Mouse (Mus musculus) liver, embryonic 16.5 days (tissue): ENCODE data around the gene Syne2. TPM values are rescaled to one million over a fixed set of nuclear protein-coding genes. Genes with fewer than 3 reads are reported as not detected.

Source experiments
- ATAC-seq: fragments of 200-750 bp; cut with Nextera tagmentation; 2 replicates; pipeline ENCODE4 v1.8.0; 2017; ENCODE audit warnings: low read depth, mild to moderate bottlenecking, moderate number of reproducible peaks, moderate library complexity
- H3K27ac ChIP-seq: fragments of 300-500 bp; sonication (generic); 2 replicates; pipeline ENCODE4 v1.5.1; 2014; ENCODE audit warnings: mild to moderate bottlenecking, low read length
- H3K27me3 ChIP-seq: fragments of 300-500 bp; sonication (generic); 2 replicates; pipeline ENCODE4 v1.6.1; 2014; ENCODE audit warnings: low read depth, low read length, mixed read lengths; ENCODE audit not compliant: control insufficient read depth, insufficient read depth
- H3K36me3 ChIP-seq: fragments of 300-500 bp; sonication (generic); 2 replicates; pipeline ENCODE4 v1.6.1; 2014; ENCODE audit warnings: mild to moderate bottlenecking; ENCODE audit not compliant: control insufficient read depth, insufficient read depth
- H3K4me1 ChIP-seq: fragments of 300-500 bp; sonication (generic); 2 replicates; pipeline ENCODE4 v1.6.1; 2014; ENCODE audit warnings: low read depth, low read length, mixed read lengths; ENCODE audit not compliant: control insufficient read depth
- H3K4me2 ChIP-seq: fragments of 300-500 bp; sonication (generic); 2 replicates; pipeline ENCODE4 v1.6.1; 2014; ENCODE audit warnings: low read depth, low read length, mixed read lengths
- H3K4me3 ChIP-seq: fragments of 300-500 bp; sonication (generic); 2 replicates; pipeline ENCODE4 v1.5.1; 2014; ENCODE audit warnings: low read depth, mild to moderate bottlenecking, low read length
- H3K9ac ChIP-seq: fragments of 300-500 bp; sonication (generic); 2 replicates; pipeline ENCODE4 v1.6.1; 2014; ENCODE audit warnings: low read depth, low read length
- H3K9me3 ChIP-seq: fragments of 300-500 bp; sonication (generic); replicated peaks from 2 replicates; pipeline ENCODE4 v1.6.1; 2016; ENCODE audit warnings: low read length; ENCODE audit not compliant: control insufficient read depth
- WGBS: fragments of 180-500 bp; shearing (Covaris S2); extraction: QIAGEN DNeasy Blood & Tissue Kit; methylation state at CpG from one replicate; pipeline ENCODE4 v1.1.7; 2014; ENCODE audit not compliant: insufficient replicate concordance; 5-methylcytosine and 5-hydroxymethylcytosine counted together
- polyA plus RNA-seq: library from polyadenylated mRNA; unstranded; fragments of >200 nt; fragmentation: Nextera tagmentation; extraction: Ambion mirVana; gene quantifications from 2 replicates; pipeline ENCODE4 v1.2.1, GENCODE M21; 2015

The Syne2 gene
- polyA plus RNA-seq, 1 experiment from 2014 or later: 6.1 TPM

DNA sequence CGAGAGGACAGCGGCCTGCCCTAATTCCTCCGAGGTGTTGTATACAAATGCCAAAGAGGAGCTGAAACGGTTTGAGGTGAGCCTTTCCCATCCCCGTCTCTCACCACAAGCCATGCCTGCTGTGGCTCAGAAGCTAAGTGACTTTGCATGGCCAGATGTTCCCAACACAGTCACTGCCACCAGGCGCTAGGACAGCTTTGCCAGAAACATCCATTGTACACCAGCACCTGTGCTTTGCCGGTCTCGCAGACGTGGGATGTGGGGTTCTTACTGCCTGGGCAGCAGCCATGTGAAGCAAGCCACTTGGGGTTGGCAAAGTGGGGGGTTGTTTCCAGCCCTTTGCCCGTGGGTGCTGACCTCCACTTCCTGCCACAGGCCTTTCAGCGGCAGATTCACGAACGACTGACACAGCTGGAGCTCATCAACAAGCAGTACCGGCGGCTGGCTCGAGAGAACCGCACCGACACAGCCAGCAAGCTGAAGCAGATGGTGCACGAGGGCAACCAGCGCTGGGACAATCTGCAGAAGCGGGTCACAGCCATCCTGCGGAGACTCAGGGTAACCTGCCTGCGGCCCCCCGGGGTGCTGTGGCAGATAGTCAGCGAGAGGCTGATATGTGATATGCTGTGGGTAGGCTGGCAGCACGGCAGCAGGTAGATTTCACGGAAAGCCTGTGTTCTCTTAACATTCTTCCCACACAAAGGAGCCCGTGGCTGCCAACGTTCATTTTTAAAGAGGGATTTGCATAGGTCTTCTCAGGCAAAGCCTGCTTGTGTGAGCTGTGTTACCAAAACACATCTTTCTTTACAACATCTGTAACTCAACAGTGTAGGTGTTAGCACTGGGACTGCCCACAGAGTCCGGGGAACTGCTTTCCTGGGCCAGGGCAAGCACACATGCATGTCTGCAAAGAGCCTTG lies 277.4 kb downstream of the Syne2 start:
- Histone ChIP-seq H3K4me3 (no peak overlapping the region), H3K4me2 (no peak overlapping the region), H3K4me1 (no peaks in the 10 kb centered on the region), H3K9ac (no peak overlapping the region), H3K27ac (no peak overlapping the region), H3K36me3 (no peaks in the 10 kb centered on the region), H3K9me3 (no peaks in the 10 kb centered on the region), H3K27me3 (no peaks in the 10 kb centered on the region)
- WGBS: 59% methylated on average over 30 of the region's 30 CpGs
- no peak for ATAC-seq

DNA sequence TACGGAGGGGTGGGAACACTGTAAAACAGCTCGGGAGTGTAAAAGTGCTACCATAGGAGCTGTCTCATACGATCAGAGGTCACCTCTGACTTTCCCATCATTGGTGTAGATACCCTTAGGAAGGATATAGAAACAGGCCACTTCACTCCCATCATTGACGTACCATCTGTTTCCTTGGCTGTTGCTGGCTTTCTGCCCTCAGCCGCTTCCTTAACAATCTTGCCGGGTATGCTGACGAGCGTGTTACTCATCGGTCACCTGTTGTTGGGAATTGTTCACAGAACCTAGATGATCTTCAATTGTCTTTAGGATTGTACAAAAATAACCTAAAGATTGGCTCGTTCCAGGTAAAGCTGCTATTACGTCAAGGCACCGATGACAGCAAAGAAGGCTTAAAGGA lies 284.7 kb downstream of the Syne2 start:
- no peak overlapping the region for H3K9ac ChIP-seq
- no peaks in the 10 kb centered on the region for H3K27me3 ChIP-seq
- H3K4me2 ChIP-seq: no peak overlapping the region
- 77% methylated on average over 12 of the region's 12 CpGs for WGBS
- no peak for ATAC-seq
- H3K4me1 ChIP-seq: no peaks in the 10 kb centered on the region
- no peak overlapping the region for H3K27ac ChIP-seq
- H3K9me3 ChIP-seq: no peaks in the 10 kb centered on the region
- no peaks in the 10 kb centered on the region for H3K36me3 ChIP-seq
- no peak overlapping the region for H3K4me3 ChIP-seq

DNA sequence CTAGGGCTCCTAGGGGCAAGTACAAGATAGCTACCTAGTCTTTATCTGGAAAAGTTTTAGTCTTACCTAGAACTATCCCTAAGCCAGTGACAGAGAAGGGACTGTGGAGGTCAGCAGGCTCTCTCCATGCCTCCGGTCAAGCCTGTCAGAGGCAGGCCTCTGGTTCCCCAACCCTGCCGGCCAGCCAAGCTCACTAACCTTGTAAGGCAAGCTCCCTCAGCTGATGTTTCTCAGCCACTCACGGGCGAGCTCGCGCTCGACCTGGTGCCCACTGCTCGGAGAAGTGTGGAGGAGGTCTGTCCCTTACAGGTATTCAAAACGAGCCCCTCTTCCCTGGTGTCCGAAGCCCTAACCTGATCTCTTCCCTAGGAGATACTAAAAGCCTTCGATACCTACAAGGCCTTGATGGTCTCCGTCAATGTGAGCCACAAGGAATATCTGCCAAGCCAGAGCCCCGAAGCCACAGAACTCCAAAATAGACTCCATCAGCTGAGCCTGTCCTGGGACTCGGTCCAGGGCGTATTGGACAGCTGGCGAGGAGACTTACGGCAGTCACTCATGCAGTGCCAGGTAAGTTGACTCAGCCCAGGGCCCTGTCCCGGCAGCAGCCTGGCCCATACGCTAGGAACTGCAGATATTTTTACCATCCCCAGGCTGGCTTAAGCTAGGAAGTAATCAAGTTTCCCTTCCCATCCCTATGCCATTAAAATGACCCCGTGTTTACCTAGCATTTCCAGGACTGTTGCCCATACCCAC lies 286.8 kb downstream of the Syne2 start:
- ATAC-seq: no peak
- H3K27me3 ChIP-seq: no peaks in the 10 kb centered on the region
- no peak overlapping the region for H3K27ac ChIP-seq
- H3K9ac ChIP-seq: no peak overlapping the region
- no peaks in the 10 kb centered on the region for H3K9me3 ChIP-seq
- H3K36me3 ChIP-seq: no peaks in the 10 kb centered on the region
- 76% methylated on average over 20 of the region's 20 CpGs for WGBS
- no peaks in the 10 kb centered on the region for H3K4me1 ChIP-seq
- no peak overlapping the region for H3K4me3 ChIP-seq
- no peak overlapping the region for H3K4me2 ChIP-seq

DNA sequence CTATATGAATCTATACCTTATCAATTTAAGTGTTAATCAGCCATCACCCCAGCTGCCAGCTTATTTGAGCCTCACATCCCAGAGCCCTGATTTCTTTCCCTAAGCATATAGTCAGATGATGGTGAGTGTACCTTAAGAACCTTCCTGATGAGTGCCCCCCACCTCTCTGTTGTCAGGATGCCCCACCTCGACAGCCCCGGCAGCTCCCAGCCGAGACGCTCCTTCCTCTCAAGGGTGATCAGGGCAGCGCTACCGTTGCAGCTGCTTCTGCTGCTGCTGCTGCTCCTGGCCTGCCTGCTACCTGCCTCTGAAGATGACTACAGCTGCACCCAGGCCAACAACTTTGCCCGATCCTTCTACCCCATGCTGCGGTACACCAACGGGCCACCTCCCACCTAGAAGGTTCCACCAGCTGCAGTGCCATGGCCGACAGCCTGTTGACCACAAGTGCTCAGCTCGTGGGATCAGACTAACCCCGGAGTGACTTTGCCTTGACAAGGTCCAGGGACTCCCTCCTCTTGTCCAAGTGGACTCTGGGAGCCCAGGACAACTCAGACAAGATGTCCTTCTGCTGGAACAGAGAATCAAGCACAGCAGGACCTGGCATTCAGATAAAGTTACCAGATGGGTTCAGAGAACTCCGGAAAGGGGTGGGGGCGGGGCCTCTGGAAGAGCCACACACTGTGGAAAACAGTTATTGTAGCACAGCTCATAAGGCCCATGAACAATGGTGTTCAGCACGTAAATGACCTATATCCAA lies 291.9 kb downstream of the Syne2 start:
- Histone ChIP-seq H3K27me3 (no peaks in the 10 kb centered on the region), H3K4me2 (no peak overlapping the region), H3K9me3 (no peaks in the 10 kb centered on the region), H3K4me3 (no peak overlapping the region), H3K27ac (no peak overlapping the region), H3K36me3 (no peaks in the 10 kb centered on the region), H3K9ac (no peak overlapping the region), H3K4me1 (no peaks in the 10 kb centered on the region)
- 72% methylated on average over 15 of the region's 15 CpGs for WGBS
- no peak for ATAC-seq

DNA sequence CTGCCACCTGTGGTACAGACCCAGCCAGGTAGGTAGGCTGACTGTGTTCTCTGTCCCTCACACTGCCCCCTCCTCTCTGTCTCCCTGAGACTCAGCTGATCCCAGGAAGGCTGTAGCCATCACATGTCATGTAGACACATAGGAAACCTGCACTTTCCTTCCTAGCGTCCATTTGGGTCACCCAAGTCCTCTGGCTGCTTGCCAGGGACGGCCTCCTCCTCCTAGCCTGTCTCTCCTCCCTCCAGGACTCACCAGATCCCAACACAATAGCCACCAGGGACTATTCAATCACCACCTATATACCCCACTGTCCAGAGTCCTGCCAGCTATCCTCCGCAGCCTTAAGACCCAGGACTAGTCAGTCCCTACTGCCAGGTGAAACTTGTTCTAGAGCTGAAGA lies 293.1 kb downstream of the Syne2 start:
- 71% methylated on average over 3 of the region's 3 CpGs for WGBS
- H3K27ac ChIP-seq: no peak overlapping the region

DNA sequence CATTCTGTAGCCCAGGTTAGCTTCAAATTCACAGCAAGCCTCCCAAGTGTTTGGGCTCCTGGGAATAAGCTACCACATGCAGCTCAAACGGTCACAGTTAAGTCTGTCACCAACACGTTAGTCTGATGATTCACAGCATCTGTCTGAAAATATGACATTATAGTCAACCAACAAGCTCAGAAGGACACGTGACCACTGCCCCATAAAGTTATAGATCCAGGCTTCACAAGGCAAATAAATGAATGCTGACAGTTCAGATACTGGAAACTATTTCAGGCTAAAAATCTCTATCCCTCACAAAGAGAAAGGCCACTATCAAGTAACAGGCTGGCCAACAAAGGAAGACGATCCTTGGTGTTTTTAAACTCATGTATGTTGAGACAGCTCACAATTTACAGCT lies 298.6 kb downstream of the Syne2 start:
- no peak for ATAC-seq
- Histone ChIP-seq H3K4me3 (no peak overlapping the region), H3K27me3 (no peaks in the 10 kb centered on the region), H3K9ac (no peak overlapping the region), H3K4me2 (no peak overlapping the region), H3K27ac (no peak overlapping the region), H3K9me3 (no peaks in the 10 kb centered on the region), H3K36me3 (no peaks in the 10 kb centered on the region), H3K4me1 (no peaks in the 10 kb centered on the region)
- WGBS: 46% methylated on average over 4 of the region's 4 CpGs

More for the DNA sequence above, 293.1 kb downstream of the Syne2 start:
- H3K27me3 ChIP-seq: no peaks in the 10 kb centered on the region
- no peak for ATAC-seq
- H3K4me2 ChIP-seq: no peak overlapping the region
- H3K4me1 ChIP-seq: no peaks in the 10 kb centered on the region
- H3K9me3 ChIP-seq: no peaks in the 10 kb centered on the region
- no peak overlapping the region for H3K4me3 ChIP-seq
- H3K9ac ChIP-seq: no peak overlapping the region
- H3K36me3 ChIP-seq: no peaks in the 10 kb centered on the region

DNA sequence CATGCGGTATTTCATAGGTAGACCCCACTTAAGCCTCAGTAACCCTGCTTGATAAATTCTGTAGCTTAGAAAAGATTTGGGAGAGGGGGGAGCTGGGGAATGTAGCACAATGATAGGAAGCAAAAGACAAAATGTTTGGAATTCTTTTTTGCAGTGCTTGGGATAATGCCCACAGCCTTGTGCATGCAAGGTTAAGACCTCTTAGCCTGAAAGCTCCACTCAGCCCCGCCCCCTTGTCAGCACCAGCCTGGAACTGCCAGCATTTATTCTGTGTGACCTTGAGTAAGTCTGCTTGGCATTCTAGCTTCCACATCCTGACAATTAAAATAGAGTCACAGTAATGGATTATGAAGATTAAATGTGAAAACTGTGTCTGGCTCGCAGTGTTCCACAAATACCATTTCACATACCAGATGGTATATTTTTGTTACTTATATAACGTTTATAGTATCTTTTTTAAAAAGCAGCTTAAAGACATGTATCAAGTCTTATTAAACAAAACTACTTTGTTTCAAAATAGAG lies 299.8 kb downstream of the Syne2 start:
- Histone ChIP-seq H3K36me3 (no peaks in the 10 kb centered on the region), H3K4me1 (no peaks in the 10 kb centered on the region), H3K27me3 (no peaks in the 10 kb centered on the region), H3K4me2 (no peak overlapping the region), H3K9ac (no peak overlapping the region), H3K27ac (no peak overlapping the region), H3K9me3 (no peaks in the 10 kb centered on the region), H3K4me3 (no peak overlapping the region)
- no peak for ATAC-seq
- WGBS: 57% methylated on average over 4 of the region's 4 CpGs

DNA sequence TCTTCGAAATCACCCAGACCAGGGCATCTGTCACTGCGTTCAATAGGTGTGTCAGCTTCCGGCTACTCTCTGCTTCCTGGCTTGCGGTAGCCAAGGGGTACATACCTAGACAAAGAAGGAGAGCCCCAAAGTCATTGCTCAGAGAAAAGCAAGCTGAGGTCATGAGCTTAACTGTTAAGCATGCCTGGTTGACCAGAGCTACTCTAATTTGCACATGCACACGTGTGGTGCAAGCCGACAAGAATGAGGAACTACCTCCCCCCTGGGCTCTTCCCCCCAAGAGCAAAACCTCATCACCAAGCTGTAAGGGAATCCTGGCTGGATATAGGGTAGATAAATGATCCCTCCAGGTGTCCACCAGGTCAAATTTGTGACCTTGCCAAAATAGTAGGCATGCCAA lies 305.3 kb downstream of the Syne2 start:
- 55% methylated on average over 6 of the region's 6 CpGs for WGBS
- Histone ChIP-seq H3K4me1 (no peaks in the 10 kb centered on the region), H3K9me3 (no peaks in the 10 kb centered on the region), H3K27ac (no peak overlapping the region), H3K27me3 (no peaks in the 10 kb centered on the region), H3K36me3 (no peaks in the 10 kb centered on the region), H3K4me3 (no peak overlapping the region), H3K9ac (no peak overlapping the region), H3K4me2 (no peak overlapping the region)
- ATAC-seq: no peak
